Mouse (Mus musculus) liver, embryonic 14.5 days (tissue): ENCODE measurements around the gene Copg1. TPM values are rescaled to one million over a fixed set of nuclear protein-coding genes. Genes with fewer than 3 reads are reported as not detected.

ENCODE experiments used
- ATAC-seq: fragments of 200-750 bp; cut with Nextera tagmentation; 2 replicates; pipeline ENCODE4 v1.8.0; 2017; ENCODE audit warnings: moderate number of reproducible peaks, mild to moderate bottlenecking, moderate library complexity; ENCODE audit not compliant: insufficient read depth
- DNase-seq, 3 experiments: peaks; one replicate each; pipeline ENCODE4 v3.0.0-alpha.2; 2012 to 2013; ENCODE audit warnings: low read depth in 3 of 3, low spot score in 3 of 3
- H3K27ac ChIP-seq: fragments of 300-500 bp; sonication (generic); 2 replicates; pipeline ENCODE4 v1.5.1; 2014; ENCODE audit warnings: moderate library complexity, mild to moderate bottlenecking, control low read depth, inconsistent platforms
- H3K27me3 ChIP-seq: fragments of 300-500 bp; sonication (generic); 2 replicates; pipeline ENCODE4 v1.6.1; 2014; ENCODE audit warnings: mild to moderate bottlenecking, low read length, moderate library complexity; ENCODE audit not compliant: control insufficient read depth, insufficient read depth
- H3K36me3 ChIP-seq: fragments of 300-500 bp; sonication (generic); replicated peaks from 2 replicates; pipeline ENCODE4 v1.6.1; 2014; ENCODE audit warnings: low read depth; ENCODE audit not compliant: control insufficient read depth, insufficient read depth
- H3K4me1 ChIP-seq, 2 experiments: fragments of 200-500 bp in 1 of 2; fragments of 300-500 bp in 1 of 2; sonication (generic) in 1 of 2; replicated peaks; 2 replicates each; pipeline ENCODE4 v1.6.1; 2012 to 2014; ENCODE audit warnings: antibody characterized with exemption in 1 of 2, inconsistent platforms in 1 of 2, low read length in 1 of 2; ENCODE audit not compliant: control insufficient read depth in 2 of 2, insufficient read depth in 2 of 2
- H3K4me2 ChIP-seq: fragments of 300-500 bp; sonication (generic); 2 replicates; pipeline ENCODE4 v1.6.1; 2014; ENCODE audit warnings: low read depth, mild to moderate bottlenecking, control low read depth, moderate library complexity
- H3K4me3 ChIP-seq, 2 experiments: fragments of 200-500 bp in 1 of 2; fragments of 300-500 bp in 1 of 2; sonication (generic) in 1 of 2; 2 replicates each; pipeline ENCODE4 v1.5.1; 2012 to 2014; ENCODE audit warnings: low read depth in 2 of 2, low read length in 2 of 2, mild to moderate bottlenecking in 2 of 2, control low read depth in 1 of 2, inconsistent platforms in 1 of 2, moderate library complexity in 1 of 2; ENCODE audit not compliant: insufficient read depth in 1 of 2
- H3K9ac ChIP-seq: fragments of 300-500 bp; sonication (generic); replicated peaks from 2 replicates; pipeline ENCODE4 v1.6.1; 2014; ENCODE audit warnings: mild to moderate bottlenecking, control low read depth, moderate library complexity
- H3K9me3 ChIP-seq: fragments of 300-500 bp; sonication (generic); 2 replicates; pipeline ENCODE4 v1.6.1; 2016; ENCODE audit warnings: low read length, mixed read lengths; ENCODE audit not compliant: control insufficient read depth
- CTCF ChIP-seq: IDR thresholded peaks from 2 replicates; pipeline ENCODE4 v1.5.1; 2016; ENCODE audit warnings: antibody characterized with exemption, low read depth, control low read depth
- EP300 ChIP-seq: IDR thresholded peaks from 2 replicates; pipeline ENCODE4 v1.6.1; 2016; ENCODE audit warnings: antibody characterized with exemption, low read depth
- WGBS: fragments of 180-500 bp; shearing (Covaris S2); extraction: QIAGEN DNeasy Blood & Tissue Kit; methylation state at CpG from one replicate; pipeline ENCODE4 v1.1.7; 2014; ENCODE audit not compliant: insufficient replicate concordance; 5-methylcytosine and 5-hydroxymethylcytosine counted together
- polyA plus RNA-seq, 2 experiments: library from polyadenylated mRNA; depleted of rRNA in 1 of 2; stranded (reverse) in 1 of 2; unstranded in 1 of 2; fragments of >200 nt; fragmentation: Nextera tagmentation in 1 of 2; extraction: Ambion mirVana in 1 of 2; gene quantifications; 2 replicates each; pipeline versions ENCODE4 v1.2.1 to v1.2.3; 2012 to 2014

The Copg1 gene
- polyA plus RNA-seq, 2 experiments, result 22.5 to 42.4 TPM

DNA sequence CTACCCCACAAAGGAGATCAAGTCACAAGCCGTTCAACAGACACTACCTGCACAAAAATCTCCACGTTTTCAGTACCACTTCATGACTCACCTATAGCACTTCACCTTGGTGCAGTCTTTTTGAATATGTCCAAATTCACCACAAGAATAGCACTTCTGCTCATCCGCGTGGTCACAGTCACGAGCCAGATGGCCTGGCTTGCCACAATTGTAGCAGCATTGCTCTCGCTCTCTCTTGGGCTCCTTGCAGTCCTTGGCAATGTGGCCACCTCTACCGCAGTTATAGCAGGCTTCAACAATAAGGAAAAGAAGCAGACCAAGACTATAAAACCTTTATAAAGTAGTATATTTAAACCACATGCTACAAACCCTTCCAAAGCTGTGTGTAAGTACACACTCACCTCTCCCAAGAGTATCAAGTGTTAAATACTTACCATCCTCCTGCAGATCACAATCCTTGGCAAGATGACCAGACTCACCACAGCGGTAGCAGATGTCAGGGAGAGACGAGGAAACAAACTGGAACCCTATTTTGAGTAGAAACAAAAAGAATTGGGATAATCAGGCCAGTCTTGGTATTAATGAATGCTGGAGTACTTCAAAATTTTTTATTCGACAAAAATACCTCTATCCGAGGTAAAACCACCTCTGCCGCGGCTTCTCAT, 42.5 kb upstream of the Copg1 start:
- no peak for DNase-seq
- Histone ChIP-seq H3K9ac (no peak overlapping the region), H3K27ac (no peak overlapping the region), H3K4me2 (no peak overlapping the region), H3K27me3 (no peaks in the 10 kb centered on the region), H3K4me1 (peaks cover 12 to 20% of the 10 kb centered on the region in 2 experiments), H3K9me3 (no peaks in the 10 kb centered on the region), H3K4me3 (no peak overlapping the region), H3K36me3 (peaks cover 73% of the 10 kb centered on the region)
- WGBS, result 89% methylated on average over 13 of the region's 13 CpGs
- no peak for TF ChIP-seq CTCF
- ATAC-seq, result no peak

DNA sequence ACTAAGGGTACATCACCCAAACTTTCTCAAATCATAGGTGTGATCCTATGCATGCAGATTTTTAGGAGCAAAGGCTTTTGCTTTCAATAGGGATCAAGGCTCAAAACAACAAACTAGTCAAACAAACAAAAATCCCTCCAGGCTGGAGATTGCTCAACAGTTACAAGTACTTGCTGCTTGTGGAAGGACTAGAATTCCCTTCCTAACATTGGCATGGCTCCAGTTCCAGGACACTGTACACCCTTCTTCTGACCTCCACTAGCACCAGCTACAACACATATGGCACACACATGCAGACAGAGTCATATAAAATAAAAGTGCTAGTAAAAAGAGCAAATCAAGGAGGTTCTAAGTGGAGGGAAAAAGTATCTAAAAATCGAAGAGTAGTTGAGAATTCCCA, 40.8 kb upstream of the Copg1 start:
- H3K9ac ChIP-seq, result peak overlapping the region; percentile 46
- no peaks in the 10 kb centered on the region for H3K9me3 ChIP-seq
- TF ChIP-seq EP300 (no peak), CTCF (no peak)
- DNase-seq (no peak), ATAC-seq (no peak)
- no peak overlapping the region for H3K4me3 ChIP-seq
- WGBS, result 65% methylated on average over 1 of the region's 1 CpGs
- H3K36me3 ChIP-seq, result peaks cover 69% of the 10 kb centered on the region
- H3K4me2 ChIP-seq, result peak overlapping the region; percentile 96
- H3K4me1 ChIP-seq, result peaks cover 18 to 23% of the 10 kb centered on the region in 2 experiments
- no peaks in the 10 kb centered on the region for H3K27me3 ChIP-seq
- no peak overlapping the region; the same call in 1 of the 2 replicates for H3K27ac ChIP-seq

DNA sequence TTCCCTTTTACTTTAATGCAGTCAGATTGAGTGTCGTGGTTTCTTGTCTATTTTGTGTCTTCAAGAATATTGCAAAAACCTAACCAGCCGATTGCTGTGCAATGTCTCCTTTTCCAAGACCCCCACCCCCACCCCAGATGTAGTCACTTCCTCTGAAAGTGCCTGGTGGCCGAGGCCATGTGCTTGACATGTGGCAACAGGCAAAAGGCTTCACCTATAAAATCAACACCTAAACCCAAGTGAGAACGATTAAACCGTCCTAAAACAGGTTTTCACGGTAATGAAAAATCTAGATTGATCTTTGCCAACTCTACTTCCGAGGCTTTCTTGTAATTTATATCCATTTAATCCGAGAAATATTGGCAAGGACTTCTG, 37.8 kb upstream of the Copg1 start:
- Histone ChIP-seq H3K4me1 (peaks cover 36 to 43% of the 10 kb centered on the region in 2 experiments), H3K4me3 (peak overlapping the region; percentile 84 to 98), H3K9me3 (no peaks in the 10 kb centered on the region), H3K4me2 (peak overlapping the region; percentile 96), H3K27me3 (no peaks in the 10 kb centered on the region), H3K36me3 (peaks cover 42% of the 10 kb centered on the region), H3K27ac (peak overlapping the region; percentile 80), H3K9ac (peak overlapping the region; percentile 95)
- ATAC-seq (no peak), DNase-seq (peak in 1 of 3 experiments; percentile 43)
- TF ChIP-seq CTCF, result no peak
- TF ChIP-seq EP300, result no peak
- 0% methylated on average over 8 of the region's 8 CpGs for WGBS

DNA sequence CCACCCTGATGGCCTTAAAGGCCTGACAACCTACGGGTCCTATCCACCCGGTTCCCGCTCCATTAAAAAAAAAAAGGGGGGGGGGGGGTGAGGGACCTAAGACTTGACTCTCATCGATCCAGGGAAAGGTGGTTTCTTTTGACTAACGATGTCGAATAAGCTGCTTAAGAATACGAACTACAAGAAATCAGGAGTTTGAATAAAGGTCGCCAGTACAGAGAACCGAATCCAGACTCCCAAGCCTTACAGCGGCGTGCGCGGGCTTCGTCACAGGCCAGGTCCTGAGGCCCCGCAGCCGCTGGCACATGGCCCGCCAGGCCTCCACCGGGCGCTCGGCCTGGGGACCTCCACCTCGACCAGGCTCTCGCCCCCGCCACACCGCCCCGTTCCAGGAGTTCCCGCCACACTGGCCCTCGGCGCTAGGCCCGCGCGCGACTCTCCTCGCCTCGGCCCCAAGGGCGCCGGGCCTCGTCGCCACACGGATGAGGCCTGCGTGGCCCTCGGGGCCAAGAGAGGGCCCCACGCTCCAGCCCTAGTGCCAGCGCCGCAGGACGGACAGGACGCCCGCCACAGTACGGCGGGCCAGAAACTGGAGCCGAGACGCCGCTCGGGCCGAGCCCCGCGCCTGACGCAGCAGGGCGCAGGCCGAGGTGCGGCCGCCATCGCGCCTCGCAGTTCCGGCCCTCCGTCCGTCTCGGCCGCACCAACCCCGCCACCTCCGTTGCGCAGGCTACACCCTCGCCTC, 37.3 kb upstream of the Copg1 start:
- peaks cover 36% of the 10 kb centered on the region for H3K36me3 ChIP-seq
- H3K27me3 ChIP-seq, result no peaks in the 10 kb centered on the region
- DNase-seq (no peak), ATAC-seq (peak; percentile 71)
- H3K27ac ChIP-seq, result peak overlapping the region; percentile 80
- peaks cover 36 to 43% of the 10 kb centered on the region in 2 experiments for H3K4me1 ChIP-seq
- H3K9ac ChIP-seq, result peak overlapping the region; percentile 95
- TF ChIP-seq EP300, result no peak
- TF ChIP-seq CTCF, result no peak
- WGBS, result under 1% methylated on average over 73 of the region's 73 CpGs
- peak overlapping the region; percentile 84 to 98 for H3K4me3 ChIP-seq
- H3K4me2 ChIP-seq, result peak overlapping the region; percentile 96
- no peaks in the 10 kb centered on the region for H3K9me3 ChIP-seq

DNA sequence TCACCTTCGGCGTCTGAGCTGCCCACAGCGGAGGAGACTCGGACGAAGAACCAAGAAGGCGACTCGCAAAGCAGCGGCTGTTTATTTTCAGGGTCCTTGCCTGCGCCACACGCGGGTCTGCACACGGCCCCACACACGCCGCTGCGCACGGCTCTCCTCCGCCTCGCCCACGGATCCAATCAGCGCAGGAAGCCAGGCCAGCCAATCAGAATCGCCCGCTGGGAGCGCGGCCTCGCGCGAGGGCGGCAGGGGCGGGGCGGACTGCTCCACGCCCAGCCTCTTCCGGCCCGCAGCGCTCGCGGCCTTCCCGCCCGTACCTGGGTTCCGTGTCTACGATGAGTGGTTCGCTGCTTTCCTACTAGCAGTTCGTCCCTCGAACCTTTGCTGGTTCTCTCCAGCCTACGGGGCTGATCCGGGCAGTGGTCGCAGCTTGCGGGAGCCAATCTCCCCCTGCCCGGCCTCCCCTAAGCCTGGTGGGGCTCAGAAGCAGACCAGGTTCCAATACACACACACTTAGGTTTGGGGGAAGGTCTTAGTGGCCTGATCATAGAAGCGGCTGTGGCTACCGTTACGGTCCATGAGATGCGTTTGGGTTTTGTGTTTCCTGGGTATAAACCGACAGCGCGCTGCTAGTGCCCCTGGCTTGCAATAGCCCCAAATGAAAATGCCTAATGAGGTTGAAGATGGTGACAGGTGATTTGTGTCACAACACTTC, 36.6 kb upstream of the Copg1 start, which contains the start of gene Cnbp:
Cnbp (minus strand) TSS at position 207 of the 715 bp plus-strand sequence.
- no peak for TF ChIP-seq EP300
- H3K27me3 ChIP-seq, result no peaks in the 10 kb centered on the region
- peak; percentile 93 to 95 (median 94) for DNase-seq
- peak within 1 kb of the TSS; percentile 84 to 98 for H3K4me3 ChIP-seq
- H3K27ac ChIP-seq, result peak within 1 kb of the TSS; percentile 91
- peak within 1 kb of the TSS; percentile 96 for H3K4me2 ChIP-seq
- peak; percentile 96 for ATAC-seq
- under 1% methylated on average over 55 of the region's 55 CpGs for WGBS
- no peaks in the 10 kb centered on the region for H3K9me3 ChIP-seq
- peaks cover 29% of the 10 kb centered on the region for H3K36me3 ChIP-seq
- peaks cover 36 to 43% of the 10 kb centered on the region in 2 experiments for H3K4me1 ChIP-seq
- peak within 1 kb of the TSS; percentile 95 for H3K9ac ChIP-seq
